Mouse (Mus musculus) urinary bladder, adult 18-20 months (tissue): ENCODE data around the gene Ppcdc.

Experiments
- DNase-seq, 2 experiments: peaks; one replicate each; pipeline ENCODE4 v3.0.0; 2022; ENCODE audit warnings: low spot score in 2 of 2, mixed read lengths in 2 of 2

Ppcdc gene

GRCm38 (mm10) chr9:57360999-57361398, 78.9 kb downstream of the Ppcdc start:
- DNase-seq, result no peak

- DNase-seq, result no peak
Measured at GRCm38 (mm10) chr9:57354377-57355183, 85.3 kb downstream of the Ppcdc start.

GRCm38 (mm10) chr9:57351277-57351676, 88.6 kb downstream of the Ppcdc start:
- no peak for DNase-seq

GRCm38 (mm10) chr9:57345902-57346301, 94.0 kb downstream of the Ppcdc start:
- DNase-seq, result no peak

- DNase-seq, result no peak
Measured at GRCm38 (mm10) chr9:57343752-57344151, 96.2 kb downstream of the Ppcdc start.

- DNase-seq, result no peak
Measured at GRCm38 (mm10) chr9:57342906-57343474, 96.9 kb downstream of the Ppcdc start.

- no peak for DNase-seq
Measured at GRCm38 (mm10) chr9:57342186-57342585, 97.7 kb downstream of the Ppcdc start.

- no peak for DNase-seq
Measured at GRCm38 (mm10) chr9:57340361-57340760, 99.6 kb downstream of the Ppcdc start.

GRCm38 (mm10) chr9:57339577-57340210, 100.2 kb downstream of the Ppcdc start:
- no peak for DNase-seq

- DNase-seq, result no peak
Measured at GRCm38 (mm10) chr9:57338706-57339105, 101.2 kb downstream of the Ppcdc start.
